Mouse (Mus musculus): ENCODE results near the gene Zbtb38.

GRCm38 (mm10) chr9:96782062-96782461 is 29.4 kb upstream of the Zbtb38 start:
- no peak for TF ChIP-seq POLR2A (IDR thresholded peaks at IDR 0.05; ENCODE audit: borderline replicate concordance, extremely low read depth, low read depth, low read length)
- TF ChIP-seq CTCF (IDR thresholded peaks at IDR 0.05; ENCODE audit: insufficient read depth, low read length), result no peak

Measured in lung, adult 2 months (tissue).